Mouse (Mus musculus): Measurements from ENCODE around the gene Tiam2. TPM values are rescaled to one million over a fixed set of nuclear protein-coding genes. Genes with fewer than 3 reads are reported as not detected.

Tiam2 gene
- polyA plus RNA-seq, 1 experiment from 2014 or later, result 19.5 TPM

GRCm38 (mm10) chr17:3432590-3433498, 106.5 kb downstream of the Tiam2 start:
- peaks cover 16% of the 10 kb centered on the region; the same call in 1 of the 2 replicates for H3K4me1 ChIP-seq
- no peak overlapping the region for H3K4me2 ChIP-seq (replicated peaks)
- H3K27me3 ChIP-seq, result no peaks in the 10 kb centered on the region
- H3K9ac ChIP-seq, result no peak overlapping the region
- no peak overlapping the region for H3K4me3 ChIP-seq
- 35% methylated on average over 10 of the region's 10 CpGs for whole genome bisulfite sequencing
- no peak overlapping the region for H3K27ac ChIP-seq
- peaks cover 3% of the 10 kb centered on the region; the same call in 1 of the 2 replicates for H3K36me3 ChIP-seq
- no peaks in the 10 kb centered on the region for H3K9me3 ChIP-seq
- no peak for ATAC-seq (ENCODE audit: insufficient number of reproducible peaks, insufficient read depth, low FRiP score, low TSS enrichment)

- H3K4me2 ChIP-seq (replicated peaks), result no peak overlapping the region
- no peak for ATAC-seq (ENCODE audit: insufficient number of reproducible peaks, insufficient read depth, low FRiP score, low TSS enrichment)
- H3K27me3 ChIP-seq, result no peaks in the 10 kb centered on the region
- H3K27ac ChIP-seq, result no peak overlapping the region
- H3K4me1 ChIP-seq, result peaks cover 16% of the 10 kb centered on the region; the same call in 1 of the 2 replicates
- H3K4me3 ChIP-seq, result no peak overlapping the region
- no peaks in the 10 kb centered on the region for H3K9me3 ChIP-seq
- no peak overlapping the region for H3K9ac ChIP-seq
- peaks cover 1% of the 10 kb centered on the region; the same call in 1 of the 2 replicates for H3K36me3 ChIP-seq
- WGBS, result 92% methylated on average over 3 of the region's 3 CpGs
These were observed 107.3 kb downstream of the Tiam2 start for GRCm38 (mm10) chr17:3433521-3434271.

DNA sequence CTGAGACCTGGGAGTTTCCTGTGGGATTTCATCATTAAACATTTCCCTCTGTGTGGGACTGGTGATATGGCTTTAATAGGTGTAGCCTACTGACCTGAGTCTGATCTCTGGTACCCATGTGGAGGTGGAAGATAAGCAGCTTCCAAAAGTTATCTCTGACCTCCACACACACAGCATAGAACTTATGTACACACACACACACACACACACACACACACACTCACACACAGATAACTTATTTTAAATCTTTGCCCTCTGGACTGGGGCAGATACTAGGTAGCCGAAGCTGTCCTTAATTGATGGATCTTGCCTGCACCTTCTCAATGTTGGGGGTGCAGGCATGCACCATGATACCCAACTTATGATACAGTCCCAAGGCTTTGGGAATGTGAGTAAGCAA, 108.9 kb downstream of the Tiam2 start:
- no peak for ATAC-seq (ENCODE audit: insufficient number of reproducible peaks, insufficient read depth, low FRiP score, low TSS enrichment)
- no peak overlapping the region for H3K4me2 ChIP-seq (replicated peaks)
- H3K9me3 ChIP-seq, result no peaks in the 10 kb centered on the region
- H3K27ac ChIP-seq, result no peak overlapping the region
- no peaks in the 10 kb centered on the region for H3K36me3 ChIP-seq
- no peak overlapping the region for H3K4me3 ChIP-seq
- peaks cover 16% of the 10 kb centered on the region; the same call in 1 of the 2 replicates for H3K4me1 ChIP-seq
- WGBS, result 91% methylated on average over 1 of the region's 1 CpGs
- H3K27me3 ChIP-seq, result no peaks in the 10 kb centered on the region
- no peak overlapping the region for H3K9ac ChIP-seq

DNA sequence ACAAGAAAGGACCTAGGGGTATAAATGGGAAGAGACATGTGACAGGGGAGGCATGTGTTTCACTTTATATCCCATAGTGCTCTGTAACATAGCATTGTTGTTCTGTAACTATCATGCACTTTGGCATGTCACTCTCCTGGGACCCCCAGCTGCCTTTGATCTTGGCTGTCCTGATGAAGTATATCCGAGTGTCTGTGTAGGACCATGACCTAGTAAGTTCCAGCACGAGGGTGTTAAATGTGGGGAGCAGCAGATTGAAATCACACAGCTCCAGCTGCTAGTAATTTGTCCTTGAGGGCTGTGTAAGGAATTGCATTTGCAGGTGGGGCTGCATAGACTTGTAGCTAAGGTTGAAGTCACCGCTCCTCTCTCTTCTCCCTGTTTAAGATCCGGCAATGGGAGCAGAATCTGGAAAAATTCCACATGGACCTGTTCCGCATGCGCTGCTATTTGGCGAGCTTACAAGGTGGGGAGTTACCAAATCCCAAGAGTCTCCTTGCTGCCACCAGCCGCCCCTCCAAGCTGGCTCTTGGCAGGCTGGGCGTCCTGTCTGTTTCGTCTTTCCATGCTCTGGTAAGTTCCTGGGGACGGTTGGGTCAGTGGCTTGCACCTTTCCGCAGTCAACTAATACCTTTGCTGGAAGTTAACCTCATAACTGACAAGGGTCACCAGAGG, 110.6 kb downstream of the Tiam2 start:
- peak; percentile 38; the same call in 1 of the 2 replicates for ATAC-seq (ENCODE audit: insufficient number of reproducible peaks, insufficient read depth, low FRiP score, low TSS enrichment)
- no peak overlapping the region for H3K27ac ChIP-seq
- H3K36me3 ChIP-seq, result no peaks in the 10 kb centered on the region
- H3K4me1 ChIP-seq, result peaks cover 16% of the 10 kb centered on the region; the same call in 1 of the 2 replicates
- whole genome bisulfite sequencing, result 52% methylated on average over 12 of the region's 12 CpGs
- H3K9me3 ChIP-seq, result no peaks in the 10 kb centered on the region
- H3K4me3 ChIP-seq, result no peak overlapping the region
- no peak overlapping the region for H3K4me2 ChIP-seq (replicated peaks)
- no peak overlapping the region for H3K9ac ChIP-seq
- H3K27me3 ChIP-seq, result no peaks in the 10 kb centered on the region

GRCm38 (mm10) chr17:3442526-3443401, 116.4 kb downstream of the Tiam2 start:
- Histone ChIP-seq H3K9me3 (no peaks in the 10 kb centered on the region), H3K4me3 (no peak overlapping the region), H3K27me3 (no peaks in the 10 kb centered on the region), H3K4me1 (peaks cover 14% of the 10 kb centered on the region; the same call in 1 of the 2 replicates), H3K27ac (0 out of 2 replicates have a peak overlapping the region, but pooled peaks have one; percentile 17), H3K36me3 (no peaks in the 10 kb centered on the region), H3K4me2 (replicated peaks) (no peak overlapping the region), H3K9ac (no peak overlapping the region)
- WGBS, result 74% methylated on average over 10 of the region's 10 CpGs
- ATAC-seq (ENCODE audit: insufficient number of reproducible peaks, insufficient read depth, low FRiP score, low TSS enrichment), result no peak

DNA sequence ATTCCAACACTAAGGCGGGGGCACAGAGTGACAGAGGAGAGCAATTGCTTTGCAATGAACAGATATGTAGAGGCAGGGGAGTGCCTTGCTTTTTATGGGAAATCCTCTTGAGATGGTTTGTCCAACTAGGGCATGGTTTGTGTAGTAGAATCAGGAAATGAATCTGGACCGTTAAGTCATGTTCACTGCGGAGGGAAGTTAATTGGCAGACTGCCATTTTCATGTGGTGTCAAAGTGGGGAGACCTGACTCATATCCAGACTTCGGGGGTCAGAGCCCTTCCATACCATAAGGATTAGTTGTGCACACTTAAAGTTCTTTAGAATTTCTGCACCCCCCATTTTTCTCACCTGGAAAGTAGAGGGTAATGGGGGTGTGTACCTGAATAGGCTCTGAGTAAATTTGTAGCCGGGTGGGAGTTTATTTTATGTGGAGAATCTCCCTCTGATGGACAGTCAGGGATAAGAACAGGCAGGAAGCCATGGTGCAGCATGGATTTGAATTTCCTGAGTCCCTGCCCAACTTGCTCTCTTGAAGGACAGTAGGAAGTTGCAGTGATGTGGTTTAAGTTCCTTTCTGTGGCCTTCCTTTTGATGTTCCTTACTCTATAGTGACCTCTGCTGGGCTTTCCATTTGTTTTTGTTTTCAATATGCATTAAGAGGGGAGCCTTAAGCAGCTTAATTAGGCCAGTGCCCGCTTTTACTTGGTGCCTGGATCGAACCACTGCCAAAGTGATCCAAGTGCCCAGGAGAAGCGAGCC, 120.0 kb downstream of the Tiam2 start:
- Histone ChIP-seq H3K27ac (no peak overlapping the region), H3K36me3 (peaks cover 11% of the 10 kb centered on the region), H3K9ac (no peak overlapping the region), H3K4me3 (no peak overlapping the region), H3K4me2 (replicated peaks) (no peak overlapping the region), H3K27me3 (no peaks in the 10 kb centered on the region), H3K4me1 (peaks cover 14% of the 10 kb centered on the region; the same call in 1 of the 2 replicates), H3K9me3 (no peaks in the 10 kb centered on the region)
- WGBS, result 57% methylated on average over 8 of the region's 8 CpGs
- ATAC-seq (ENCODE audit: insufficient number of reproducible peaks, insufficient read depth, low FRiP score, low TSS enrichment), result no peak

GRCm38 (mm10) chr17:3448725-3449124, 122.4 kb downstream of the Tiam2 start:
- Histone ChIP-seq H3K36me3 (peaks cover 12% of the 10 kb centered on the region), H3K4me2 (replicated peaks) (no peak overlapping the region), H3K27me3 (no peaks in the 10 kb centered on the region), H3K9me3 (no peaks in the 10 kb centered on the region), H3K9ac (no peak overlapping the region), H3K4me3 (no peak overlapping the region), H3K27ac (no peak overlapping the region), H3K4me1 (peaks cover 7% of the 10 kb centered on the region; the same call in 1 of the 2 replicates)
- 34% methylated on average over 3 of the region's 3 CpGs for WGBS
- ATAC-seq (ENCODE audit: insufficient number of reproducible peaks, insufficient read depth, low FRiP score, low TSS enrichment), result no peak

- Histone ChIP-seq H3K4me1 (peaks cover 8% of the 10 kb centered on the region; the same call in 1 of the 2 replicates), H3K9ac (no peak overlapping the region), H3K4me3 (no peak overlapping the region), H3K27me3 (no peaks in the 10 kb centered on the region), H3K9me3 (no peaks in the 10 kb centered on the region), H3K36me3 (peaks cover 13% of the 10 kb centered on the region), H3K4me2 (replicated peaks) (no peak overlapping the region), H3K27ac (no peak overlapping the region)
- 72% methylated on average over 2 of the region's 2 CpGs for WGBS
- ATAC-seq (ENCODE audit: insufficient number of reproducible peaks, insufficient read depth, low FRiP score, low TSS enrichment), result no peak
These were observed 124.7 kb downstream of the Tiam2 start for GRCm38 (mm10) chr17:3451077-3451476.

- Histone ChIP-seq H3K9ac (no peak overlapping the region), H3K4me2 (replicated peaks) (no peak overlapping the region), H3K27ac (no peak overlapping the region), H3K36me3 (peaks cover 13% of the 10 kb centered on the region), H3K4me1 (0 out of 2 replicates have a peak, but pooled peaks cover 5% of the 10 kb centered on the region), H3K9me3 (no peaks in the 10 kb centered on the region), H3K4me3 (no peak overlapping the region), H3K27me3 (no peaks in the 10 kb centered on the region)
- no peak for ATAC-seq (ENCODE audit: insufficient number of reproducible peaks, insufficient read depth, low FRiP score, low TSS enrichment)
- 83% methylated on average over 12 of the region's 12 CpGs for WGBS
These were observed 126.4 kb downstream of the Tiam2 start for GRCm38 (mm10) chr17:3452571-3453311.

DNA sequence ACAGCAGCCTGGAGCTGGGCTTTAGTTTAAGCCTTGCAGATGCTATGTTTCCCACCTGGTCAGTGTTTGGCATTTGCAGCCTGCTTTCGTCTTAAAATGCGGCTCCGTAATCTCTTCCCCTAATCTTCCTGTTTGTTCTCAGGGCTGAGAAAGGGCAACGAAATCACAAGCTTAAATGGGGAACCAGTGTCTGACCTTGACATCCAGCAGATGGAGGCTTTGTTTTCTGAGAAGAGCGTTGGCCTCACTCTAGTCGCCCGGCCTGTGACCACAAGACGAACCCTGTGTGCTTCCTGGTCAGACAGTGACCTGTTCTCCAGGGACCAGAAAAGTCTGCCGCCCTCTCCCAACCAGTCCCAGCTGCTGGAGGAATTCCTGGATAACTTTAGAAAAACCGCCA, 127.6 kb downstream of the Tiam2 start:
- H3K36me3 ChIP-seq, result peaks cover 13% of the 10 kb centered on the region
- H3K9me3 ChIP-seq, result no peaks in the 10 kb centered on the region
- no peak for ATAC-seq (ENCODE audit: insufficient number of reproducible peaks, insufficient read depth, low FRiP score, low TSS enrichment)
- H3K9ac ChIP-seq, result no peak overlapping the region
- H3K4me1 ChIP-seq, result 0 out of 2 replicates have a peak, but pooled peaks cover 5% of the 10 kb centered on the region
- WGBS, result 29% methylated on average over 10 of the region's 10 CpGs
- H3K4me3 ChIP-seq, result no peak overlapping the region
- no peaks in the 10 kb centered on the region for H3K27me3 ChIP-seq
- H3K4me2 ChIP-seq (replicated peaks), result no peak overlapping the region
- no peak overlapping the region for H3K27ac ChIP-seq

Measured in embryonic facial prominence, embryonic 12.5 days (tissue).